Mouse (Mus musculus): ENCODE results near the gene Tbx4. TPM values are rescaled to one million over a fixed set of nuclear protein-coding genes. Genes with fewer than 3 reads are reported as not detected.

The Tbx4 gene
- polyA plus RNA-seq, 1 experiment from 2014 or later, result 0.34 TPM

- Histone ChIP-seq H3K4me1 (replicated peaks) (no peaks in the 10 kb centered on the region), H3K4me2 (no peak overlapping the region), H3K9me3 (no peaks in the 10 kb centered on the region), H3K9ac (no peak overlapping the region), H3K27ac (no peak overlapping the region), H3K27me3 (peaks cover 27% of the 10 kb centered on the region), H3K36me3 (no peaks in the 10 kb centered on the region), H3K4me3 (no peak overlapping the region)
- ATAC-seq (ENCODE audit: low FRiP score), result no peak
- WGBS, result 69% methylated on average over 24 of the region's 24 CpGs
These were observed 10.0 kb upstream of the Tbx4 start for GRCm38 (mm10) chr11:85876059-85876788.

DNA sequence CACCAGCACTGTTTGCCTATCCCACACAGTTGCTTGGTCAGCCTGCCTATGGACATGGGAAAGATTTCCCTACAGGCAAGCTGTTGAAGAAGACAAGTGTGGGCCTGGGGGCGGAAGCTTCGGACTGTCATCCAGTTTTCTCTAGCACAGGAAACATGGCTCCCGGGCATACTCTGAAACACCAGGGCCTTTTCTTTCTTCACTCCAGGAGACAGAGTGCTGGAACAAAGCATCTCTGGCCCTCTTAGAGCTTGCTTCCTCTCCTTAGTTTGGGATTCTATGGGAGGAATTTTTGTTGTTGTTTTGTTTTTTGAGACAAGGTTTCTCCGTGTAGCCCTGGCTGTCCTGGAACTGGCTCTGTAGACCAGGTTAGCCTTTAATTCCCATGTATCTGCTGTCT lies 1.7 kb upstream of the Tbx4 start:
- no peak for ATAC-seq (ENCODE audit: low FRiP score)
- no peak overlapping the region for H3K4me2 ChIP-seq
- no peak overlapping the region for H3K9ac ChIP-seq
- peaks cover 84% of the 10 kb centered on the region for H3K27me3 ChIP-seq
- peaks cover 9% of the 10 kb centered on the region; the same call in 1 of the 2 replicates for H3K4me1 ChIP-seq (replicated peaks)
- no peaks in the 10 kb centered on the region for H3K36me3 ChIP-seq
- no peak overlapping the region for H3K4me3 ChIP-seq
- no peaks in the 10 kb centered on the region for H3K9me3 ChIP-seq
- 36% methylated on average over 4 of the region's 4 CpGs for WGBS
- H3K27ac ChIP-seq, result no peak overlapping the region

DNA sequence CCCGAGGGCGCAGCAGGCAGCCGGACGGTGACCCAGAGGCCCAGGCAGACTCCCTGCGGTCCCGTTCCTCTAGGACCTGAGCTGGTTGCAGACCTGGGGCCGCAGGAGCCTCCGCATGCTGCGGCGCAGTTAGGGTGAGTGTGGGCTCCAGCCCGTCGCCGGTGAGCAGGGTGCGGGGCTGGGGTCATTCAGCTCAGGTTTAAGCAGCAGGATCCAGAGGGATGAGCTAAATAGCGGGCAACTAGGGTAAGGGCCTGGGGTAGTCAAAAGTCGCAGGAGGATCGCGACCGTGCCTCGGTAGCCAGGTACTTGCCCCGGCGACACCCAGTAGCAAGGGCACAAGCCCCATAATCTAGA lies 185 bp downstream of the Tbx4 start:
- Histone ChIP-seq H3K9ac (no peak overlapping the region), H3K36me3 (no peaks in the 10 kb centered on the region), H3K4me1 (replicated peaks) (peaks cover 20% of the 10 kb centered on the region), H3K27ac (no peak overlapping the region), H3K4me2 (no peak overlapping the region), H3K4me3 (no peak overlapping the region), H3K9me3 (no peaks in the 10 kb centered on the region), H3K27me3 (peaks cover 87% of the 10 kb centered on the region)
- 2% methylated on average over 22 of the region's 22 CpGs for WGBS
- no peak for ATAC-seq (ENCODE audit: low FRiP score)

DNA sequence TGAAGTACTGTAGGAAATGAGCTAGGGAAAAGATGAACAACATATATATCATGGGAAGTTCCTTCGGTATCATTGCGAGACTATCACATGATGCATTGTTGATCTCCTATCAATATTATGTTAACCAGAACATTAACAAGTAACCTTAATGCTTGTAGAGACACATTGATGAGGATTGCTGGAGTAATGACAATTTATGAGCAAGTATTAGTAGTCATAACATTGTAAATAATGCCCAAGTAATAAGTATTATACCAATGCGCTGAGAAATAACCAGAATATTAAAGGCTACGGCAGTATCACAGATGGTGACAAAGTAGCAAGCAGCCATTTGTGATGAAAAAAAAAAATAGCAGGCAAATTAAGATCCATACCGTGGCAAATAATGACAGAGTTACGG lies 1.1 kb downstream of the Tbx4 start:
- ATAC-seq (ENCODE audit: low FRiP score), result no peak

DNA sequence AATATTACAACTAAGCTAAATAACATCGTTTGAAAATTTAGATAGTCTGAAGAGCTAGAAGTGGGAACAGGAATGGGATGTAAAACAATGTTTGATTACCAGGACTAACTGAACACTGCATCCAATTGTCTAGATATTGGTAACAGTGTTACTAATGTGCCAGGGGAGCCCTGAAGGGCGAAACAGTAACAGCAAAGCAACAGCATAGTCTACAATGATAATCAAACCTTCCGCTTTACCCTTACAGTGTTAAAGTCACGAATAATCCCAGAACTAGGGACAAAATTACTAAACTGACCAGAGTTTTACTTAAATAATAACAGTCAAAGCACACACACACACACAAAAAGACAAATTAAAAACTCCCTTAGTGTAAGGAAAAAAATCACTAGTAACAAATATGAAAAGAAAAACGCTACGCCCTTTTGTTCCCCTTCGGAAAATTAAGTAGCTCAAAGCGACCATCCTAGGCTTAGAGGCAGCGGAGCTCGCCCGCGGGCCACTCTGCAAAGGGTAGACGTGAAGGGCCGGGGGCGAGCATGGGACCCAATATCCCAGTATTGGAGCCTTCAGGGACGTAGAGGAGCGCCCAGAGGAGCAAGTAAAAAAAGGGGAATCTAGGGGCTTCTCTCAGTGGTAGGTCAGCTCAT lies 1.7 kb downstream of the Tbx4 start:
- Histone ChIP-seq H3K9me3 (no peaks in the 10 kb centered on the region), H3K27ac (no peak overlapping the region), H3K4me2 (no peak overlapping the region), H3K4me1 (replicated peaks) (peaks cover 20% of the 10 kb centered on the region), H3K27me3 (peaks cover 91% of the 10 kb centered on the region), H3K36me3 (no peaks in the 10 kb centered on the region), H3K4me3 (no peak overlapping the region), H3K9ac (no peak overlapping the region)
- WGBS, result 2% methylated on average over 17 of the region's 17 CpGs
- ATAC-seq (ENCODE audit: low FRiP score), result no peak

More for the DNA sequence above, 1.1 kb downstream of the Tbx4 start:
- H3K9ac ChIP-seq, result no peak overlapping the region
- peaks cover 20% of the 10 kb centered on the region for H3K4me1 ChIP-seq (replicated peaks)
- H3K36me3 ChIP-seq, result no peaks in the 10 kb centered on the region
- no peaks in the 10 kb centered on the region for H3K9me3 ChIP-seq
- 19% methylated on average over 6 of the region's 6 CpGs for WGBS
- peaks cover 91% of the 10 kb centered on the region for H3K27me3 ChIP-seq
- no peak overlapping the region for H3K4me2 ChIP-seq
- no peak overlapping the region for H3K27ac ChIP-seq
- no peak overlapping the region for H3K4me3 ChIP-seq

- Histone ChIP-seq H3K27me3 (peaks cover 91% of the 10 kb centered on the region), H3K27ac (no peak overlapping the region), H3K9me3 (no peaks in the 10 kb centered on the region), H3K9ac (no peak overlapping the region), H3K4me1 (replicated peaks) (peaks cover 20% of the 10 kb centered on the region), H3K36me3 (no peaks in the 10 kb centered on the region), H3K4me3 (no peak overlapping the region), H3K4me2 (no peak overlapping the region)
- WGBS, result under 1% methylated on average over 26 of the region's 26 CpGs
- ATAC-seq (ENCODE audit: low FRiP score), result no peak
These were observed 2.3 kb downstream of the Tbx4 start for GRCm38 (mm10) chr11:85888451-85888961.

GRCm38 (mm10) chr11:85889056-85889729 lies 3.0 kb downstream of the Tbx4 start:
- Histone ChIP-seq H3K4me3 (no peak overlapping the region), H3K27ac (no peak overlapping the region), H3K9ac (no peak overlapping the region), H3K36me3 (no peaks in the 10 kb centered on the region), H3K4me1 (replicated peaks) (peaks cover 20% of the 10 kb centered on the region), H3K27me3 (peaks cover 91% of the 10 kb centered on the region), H3K4me2 (no peak overlapping the region), H3K9me3 (no peaks in the 10 kb centered on the region)
- 17% methylated on average over 8 of the region's 8 CpGs for WGBS
- no peak for ATAC-seq (ENCODE audit: low FRiP score)

- H3K27ac ChIP-seq, result no peak overlapping the region
- H3K9ac ChIP-seq, result no peak overlapping the region
- no peaks in the 10 kb centered on the region for H3K9me3 ChIP-seq
- H3K4me2 ChIP-seq, result no peak overlapping the region
- peaks cover 25% of the 10 kb centered on the region for H3K4me1 ChIP-seq (replicated peaks)
- 1% methylated on average over 47 of the region's 47 CpGs for WGBS
- no peaks in the 10 kb centered on the region for H3K36me3 ChIP-seq
- H3K27me3 ChIP-seq, result peaks cover 91% of the 10 kb centered on the region
- ATAC-seq (ENCODE audit: low FRiP score), result no peak
- 0 out of 2 replicates have a peak overlapping the region, but pooled peaks have one; percentile 3 for H3K4me3 ChIP-seq
These were observed 3.7 kb downstream of the Tbx4 start for GRCm38 (mm10) chr11:85889730-85890562.

DNA sequence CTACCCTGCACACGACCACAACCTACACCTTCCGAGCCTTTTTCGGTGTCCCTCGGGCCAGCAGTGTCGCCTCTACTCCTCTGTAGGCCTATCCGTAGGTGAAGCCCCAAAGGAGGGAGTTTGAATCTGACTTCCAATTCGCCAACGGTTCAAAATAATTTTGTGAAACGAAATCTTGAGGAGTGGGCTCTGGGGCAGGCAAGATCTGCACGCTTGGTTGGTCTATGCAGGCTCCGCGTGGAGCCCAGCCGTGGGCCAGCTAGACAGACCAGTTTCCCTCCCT lies 4.3 kb downstream of the Tbx4 start:
- peaks cover 29% of the 10 kb centered on the region for H3K4me1 ChIP-seq (replicated peaks)
- H3K4me2 ChIP-seq, result no peak overlapping the region
- peaks cover 91% of the 10 kb centered on the region for H3K27me3 ChIP-seq
- H3K27ac ChIP-seq, result no peak overlapping the region
- H3K4me3 ChIP-seq, result no peak overlapping the region
- no peaks in the 10 kb centered on the region for H3K36me3 ChIP-seq
- 2% methylated on average over 13 of the region's 13 CpGs for WGBS
- no peak for ATAC-seq (ENCODE audit: low FRiP score)
- no peak overlapping the region for H3K9ac ChIP-seq
- H3K9me3 ChIP-seq, result no peaks in the 10 kb centered on the region

GRCm38 (mm10) chr11:85891010-85891691 lies 4.9 kb downstream of the Tbx4 start:
- no peaks in the 10 kb centered on the region for H3K36me3 ChIP-seq
- H3K27ac ChIP-seq, result no peak overlapping the region
- under 1% methylated on average over 13 of the region's 13 CpGs for WGBS
- H3K4me1 ChIP-seq (replicated peaks), result peaks cover 28% of the 10 kb centered on the region
- H3K27me3 ChIP-seq, result peaks cover 91% of the 10 kb centered on the region
- no peak overlapping the region for H3K4me3 ChIP-seq
- ATAC-seq (ENCODE audit: low FRiP score), result no peak
- no peak overlapping the region for H3K9ac ChIP-seq
- H3K4me2 ChIP-seq, result no peak overlapping the region
- H3K9me3 ChIP-seq, result no peaks in the 10 kb centered on the region

- Histone ChIP-seq H3K4me2 (no peak overlapping the region), H3K36me3 (no peaks in the 10 kb centered on the region), H3K4me3 (no peak overlapping the region), H3K9ac (no peak overlapping the region), H3K9me3 (no peaks in the 10 kb centered on the region), H3K27ac (no peak overlapping the region), H3K4me1 (replicated peaks) (peaks cover 25% of the 10 kb centered on the region), H3K27me3 (peaks cover 91% of the 10 kb centered on the region)
- 7% methylated on average over 2 of the region's 2 CpGs for WGBS
- no peak for ATAC-seq (ENCODE audit: low FRiP score)
These were observed 5.4 kb downstream of the Tbx4 start for GRCm38 (mm10) chr11:85891692-85892040.

- Histone ChIP-seq H3K27me3 (peaks cover 99% of the 10 kb centered on the region), H3K9me3 (no peaks in the 10 kb centered on the region), H3K4me1 (replicated peaks) (peaks cover 25% of the 10 kb centered on the region), H3K27ac (no peak overlapping the region), H3K4me2 (no peak overlapping the region), H3K36me3 (no peaks in the 10 kb centered on the region), H3K9ac (no peak overlapping the region), H3K4me3 (no peak overlapping the region)
- 2% methylated on average over 6 of the region's 6 CpGs for WGBS
- no peak for ATAC-seq (ENCODE audit: low FRiP score)
These were observed 6.5 kb downstream of the Tbx4 start for GRCm38 (mm10) chr11:85892771-85893170.
